Mouse (Mus musculus): Measurements from ENCODE around the gene Tlk2.
"Not testable (repeated sequence)": the region's sequence is repeated elsewhere in the genome, so short reads cannot be mapped to it uniquely, and the experiment has no call there.

DNA sequence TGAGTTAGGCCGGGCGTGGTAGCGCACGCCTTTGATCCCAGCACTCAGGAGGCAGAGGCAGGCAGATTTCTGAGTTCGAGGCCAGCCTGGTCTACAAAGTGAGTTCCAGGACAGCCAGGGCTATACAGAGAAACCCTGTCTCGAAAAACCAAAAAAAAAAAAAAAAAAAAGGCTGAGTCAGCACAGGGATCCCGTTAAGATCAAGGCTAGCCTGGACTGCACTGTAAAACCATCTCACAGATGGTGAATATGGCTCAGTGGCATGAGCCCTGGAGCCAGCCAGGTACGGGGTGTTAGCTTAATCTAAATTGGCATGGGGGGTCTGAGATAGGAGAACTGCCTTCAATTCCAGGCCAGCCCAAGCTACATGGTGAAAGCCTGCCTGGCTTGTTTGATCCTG lies 38.1 kb upstream of the Tlk2 start:
- not testable (repeated sequence) for TF ChIP-seq CTCF, EP300 (IDR thresholded peaks at IDR 0.05)
